Comparison of ENCODE assay signal across 20 mouse cellular contexts in the genomic region with DNA sequence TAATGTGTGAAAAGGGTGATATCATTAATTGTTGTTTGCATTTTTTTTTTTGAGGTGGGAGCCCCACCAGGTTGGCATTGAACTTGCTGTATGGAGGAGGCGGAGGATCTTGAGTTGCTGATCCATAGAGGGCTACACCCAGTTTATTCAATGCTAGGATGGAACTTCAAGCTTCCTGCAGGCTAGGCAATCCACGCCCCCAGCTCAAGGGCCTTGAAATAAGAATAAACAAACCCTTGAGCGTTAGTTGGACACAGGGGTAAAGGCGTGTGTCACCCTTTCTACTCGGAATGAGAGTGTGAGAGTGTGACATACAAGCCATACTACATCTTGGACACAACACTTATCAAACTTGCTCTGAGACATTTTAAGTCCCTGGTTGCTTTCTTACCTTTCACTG. TPM values are rescaled to one million over a fixed set of nuclear protein-coding genes. Genes with fewer than 3 reads are reported as not detected.
DNase-seq lines count a peak whose midpoint lies in the region; ATAC-seq and TF ChIP-seq lines count a peak whose summit lies in the region.
"Had no signal": no experiment of that assay in that cellular context is flagged by ENCODE, and none has a peak within 500 bp of the region (broad histone marks: within the 10 kb centered on the region; RNA-seq: fewer than 3 reads in every experiment).

No protein-coding gene starts in this region.

- ATAC-seq in intestine, embryonic 14.5 days (replicated peaks; ENCODE audit: low FRiP score, low TSS enrichment, low read depth): no peak
- no peak for ATAC-seq in intestine, postnatal 0 days
- ATAC-seq in frontal cortex, adult (ENCODE audit: low TSS enrichment): no peak
- ATAC-seq in heart, embryonic 12.5 days (ENCODE audit: insufficient number of reproducible peaks, low FRiP score): no peak
- ATAC-seq: activated CD4-positive, CD25-positive, alpha-beta regulatory T cell, adult 4 months; hindbrain, postnatal 0 days; midbrain, embryonic 15.5 days had no signal

- H3K4me1 ChIP-seq in intestine, embryonic 14.5 days (replicated peaks; ENCODE audit: control insufficient read depth, insufficient read depth, low read length): peaks cover 11% of the 10 kb centered on the region; the same call in 1 of the 2 replicates
- H3K4me1 ChIP-seq in intestine, postnatal 0 days (replicated peaks; ENCODE audit: control insufficient read depth, insufficient read depth, low read length): no peaks in the 10 kb centered on the region; the same call in 1 of the 2 replicates
- H3K4me1 ChIP-seq in testis, adult 2 months (ENCODE audit: control insufficient read depth, insufficient read depth, low read length): no peaks in the 10 kb centered on the region
- H3K4me1 ChIP-seq in heart, embryonic 12.5 days (replicated peaks): peaks cover 13% of the 10 kb centered on the region
- H3K4me1 ChIP-seq: embryonic facial prominence, embryonic 12.5 days had no signal

- H3K27me3 ChIP-seq in intestine, embryonic 14.5 days (replicated peaks; ENCODE audit: control insufficient read depth, insufficient read depth, low read length): no peaks in the 10 kb centered on the region
- H3K27me3 ChIP-seq in intestine, postnatal 0 days (replicated peaks; ENCODE audit: control insufficient read depth, insufficient read depth, low read length): no peaks in the 10 kb centered on the region
- H3K27me3 ChIP-seq in testis, adult 2 months (ENCODE audit: control insufficient read depth, insufficient read depth, low read length): no peaks in the 10 kb centered on the region
- no peaks in the 10 kb centered on the region for H3K27me3 ChIP-seq in heart, embryonic 12.5 days (replicated peaks)
- H3K27me3 ChIP-seq: embryonic facial prominence, embryonic 12.5 days; neural tube, embryonic 13.5 days had no signal

- 34% methylated on average over 5 of the region's 5 CpGs for WGBS in intestine, embryonic 14.5 days
- 20% methylated on average over 5 of the region's 5 CpGs for WGBS in intestine, postnatal 0 days
- 71% methylated on average over 5 of the region's 5 CpGs for WGBS in heart, embryonic 12.5 days

- H3K9ac ChIP-seq in intestine, embryonic 14.5 days (ENCODE audit: low read length): no peak overlapping the region
- H3K9ac ChIP-seq in intestine, postnatal 0 days (ENCODE audit: low read depth, low read length): no peak overlapping the region
- no peak overlapping the region for H3K9ac ChIP-seq in heart, embryonic 12.5 days
- H3K9ac ChIP-seq: embryonic facial prominence, embryonic 12.5 days; midbrain, embryonic 15.5 days; neural tube, embryonic 13.5 days had no signal

- no peaks in the 10 kb centered on the region for H3K36me3 ChIP-seq in intestine, embryonic 14.5 days (ENCODE audit: control insufficient read depth, insufficient read depth, low read length)
- H3K36me3 ChIP-seq in intestine, postnatal 0 days (ENCODE audit: control insufficient read depth, insufficient read depth): no peaks in the 10 kb centered on the region
- H3K36me3 ChIP-seq in testis, adult 2 months (ENCODE audit: control insufficient read depth, insufficient read depth, low read length): no peaks in the 10 kb centered on the region
- no peaks in the 10 kb centered on the region for H3K36me3 ChIP-seq in heart, embryonic 12.5 days
- H3K36me3 ChIP-seq: embryonic facial prominence, embryonic 12.5 days; forebrain, embryonic 10.5 days; midbrain, embryonic 15.5 days; neural tube, embryonic 13.5 days had no signal

- no peak for DNase-seq in intestine, embryonic 14.5 days (ENCODE audit: low spot score)
- DNase-seq in testis, postnatal 10 days (ENCODE audit: low spot score): no peak
- DNase-seq in lung, postnatal 14 days: peak; percentile 26
- no peak for DNase-seq in spleen, postnatal 36 days (ENCODE audit: low spot score in 2 of 2)
- DNase-seq: adrenal gland, postnatal 36 days; cerebellum, postnatal 36 days; heart, adult 18-20 months; heart, postnatal 14 days; thymus, postnatal 36 days had no signal

- H3K27ac ChIP-seq in intestine, embryonic 14.5 days (ENCODE audit: low read depth): 0 out of 2 replicates have a peak overlapping the region, but pooled peaks have one; percentile 18
- H3K27ac ChIP-seq in intestine, postnatal 0 days (ENCODE audit: low read depth, low read length): no peak overlapping the region
- no peak overlapping the region for H3K27ac ChIP-seq in testis, adult 2 months (ENCODE audit: control insufficient read depth, insufficient read depth, low read depth, low read length)
- H3K27ac ChIP-seq in heart, embryonic 12.5 days (ENCODE audit: poor library complexity, severe bottlenecking): no peak overlapping the region
- H3K27ac ChIP-seq: embryonic facial prominence, embryonic 12.5 days; forebrain, embryonic 10.5 days; hindbrain, postnatal 0 days; kidney, postnatal 0 days; midbrain, embryonic 15.5 days; neural tube, embryonic 13.5 days had no signal

- TF ChIP-seq POLR2A in testis, adult 2 months (IDR thresholded peaks at IDR 0.05; ENCODE audit: control insufficient read depth, low read depth, low read length): no peak

- no peak overlapping the region for H3K4me2 ChIP-seq in intestine, embryonic 14.5 days (ENCODE audit: low read length)
- no peak overlapping the region for H3K4me2 ChIP-seq in intestine, postnatal 0 days (replicated peaks; ENCODE audit: low read depth)
- H3K4me2 ChIP-seq in heart, embryonic 12.5 days: no peak overlapping the region

- TF ChIP-seq CTCF in intestine, postnatal 0 days (IDR thresholded peaks at IDR 0.05; ENCODE audit: low read depth): no peak
- TF ChIP-seq CTCF in testis, adult 2 months (IDR thresholded peaks at IDR 0.05; ENCODE audit: control insufficient read depth, insufficient read depth, insufficient replicate concordance, low read depth, low read length): no peak

- no peaks in the 10 kb centered on the region for H3K9me3 ChIP-seq in intestine, embryonic 14.5 days (ENCODE audit: control insufficient read depth, low read length)
- H3K9me3 ChIP-seq in intestine, postnatal 0 days (ENCODE audit: control insufficient read depth): no peaks in the 10 kb centered on the region
- no peaks in the 10 kb centered on the region for H3K9me3 ChIP-seq in heart, embryonic 12.5 days (replicated peaks)
- H3K9me3 ChIP-seq: embryonic facial prominence, embryonic 12.5 days; forebrain, embryonic 10.5 days; midbrain, embryonic 15.5 days; neural tube, embryonic 13.5 days had no signal

- H3K4me3 ChIP-seq in intestine, embryonic 14.5 days (ENCODE audit: low read depth, low read length): no peak overlapping the region
- no peak overlapping the region for H3K4me3 ChIP-seq in intestine, postnatal 0 days (ENCODE audit: low read depth, low read length)
- peak overlapping the region; percentile 8; the same call in 1 of the 2 replicates for H3K4me3 ChIP-seq in testis, adult 2 months (ENCODE audit: control insufficient read depth, low read depth, low read length)
- no peak overlapping the region for H3K4me3 ChIP-seq in heart, embryonic 12.5 days
- H3K4me3 ChIP-seq: embryonic facial prominence, embryonic 12.5 days; forebrain, embryonic 10.5 days had no signal

RNA-seq across cellular contexts. Expression of a gene that starts 2.0 kb away (rescaled TPM):
- 13.0 TPM in 2 replicates for polyA plus RNA-seq in intestine, embryonic 14.5 days (2014; fragmentation: Nextera tagmentation; extraction: Ambion mirVana)
- 4.8 and 5.3 TPM in 2 replicates for polyA plus RNA-seq in intestine, postnatal 0 days (2015; fragmentation: Nextera tagmentation; extraction: Ambion mirVana)
- polyA plus RNA-seq in testis, adult 2 months (2012; rRNA removed): 14.3 and 16.2 TPM in 2 replicates
- polyA plus RNA-seq in heart, embryonic 12.5 days (2016; fragmentation: Nextera tagmentation; extraction: Ambion mirVana): 13.6 and 14.5 TPM in 2 replicates

RNA-seq across cellular contexts. Expression of a gene that starts 22.1 kb away (rescaled TPM):
- polyA plus RNA-seq in intestine, embryonic 14.5 days (2014; fragmentation: Nextera tagmentation; extraction: Ambion mirVana): not detected in 2 replicates
- not detected in 2 replicates for polyA plus RNA-seq in intestine, postnatal 0 days (2015; fragmentation: Nextera tagmentation; extraction: Ambion mirVana)
- not detected in 2 replicates for polyA plus RNA-seq in testis, adult 2 months (2012; rRNA removed)
- not detected in 2 replicates for polyA plus RNA-seq in heart, embryonic 12.5 days (2016; fragmentation: Nextera tagmentation; extraction: Ambion mirVana)
- polyA plus RNA-seq: activated CD4-positive, CD25-positive, alpha-beta regulatory T cell, adult 4 months; embryonic facial prominence, embryonic 12.5 days; forebrain, embryonic 10.5 days; hindbrain, postnatal 0 days; kidney, postnatal 0 days; midbrain, embryonic 15.5 days; neural tube, embryonic 13.5 days had no signal

RNA-seq across cellular contexts. Expression of a gene that starts 31.5 kb away (rescaled TPM):
- polyA plus RNA-seq in intestine, embryonic 14.5 days (2014; fragmentation: Nextera tagmentation; extraction: Ambion mirVana): 9.3 and 11.0 TPM in 2 replicates
- 5.6 and 6.5 TPM in 2 replicates for polyA plus RNA-seq in intestine, postnatal 0 days (2015; fragmentation: Nextera tagmentation; extraction: Ambion mirVana)
- 102 and 132 TPM in 2 replicates for polyA plus RNA-seq in testis, adult 2 months (2012; rRNA removed)
- 1.9 and 2.1 TPM in 2 replicates for polyA plus RNA-seq in heart, embryonic 12.5 days (2016; fragmentation: Nextera tagmentation; extraction: Ambion mirVana)
- polyA plus RNA-seq: activated CD4-positive, CD25-positive, alpha-beta regulatory T cell, adult 4 months had no signal
